9 mouse cellular contexts compared by ENCODE assay signal in the genomic region with DNA sequence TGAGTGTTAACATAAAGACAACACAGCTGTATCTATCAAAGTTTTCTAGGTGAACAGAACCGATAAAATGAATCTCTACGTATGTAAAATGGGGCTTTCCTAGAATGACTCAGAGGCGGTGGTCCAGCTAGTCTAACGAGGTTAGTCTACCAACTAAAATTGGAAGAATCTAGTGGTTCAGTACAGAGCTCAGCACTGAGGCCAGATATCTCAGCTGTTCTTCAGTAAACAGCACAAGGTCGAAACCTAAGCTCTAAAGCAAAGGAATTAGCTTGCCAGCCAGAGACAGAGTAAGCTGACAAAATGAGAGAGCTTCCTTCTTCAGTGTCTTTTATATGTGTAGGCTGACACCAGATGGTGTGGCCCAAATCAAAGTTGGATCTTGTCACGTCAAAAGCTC. TPM values are rescaled to one million over a fixed set of nuclear protein-coding genes. Genes with fewer than 3 reads are reported as not detected.
DNase-seq lines count a peak whose midpoint lies in the region; ATAC-seq and TF ChIP-seq lines count a peak whose summit lies in the region.
"Had no signal": no experiment of that assay in that cellular context is flagged by ENCODE, and none has a peak within 500 bp of the region (broad histone marks: within the 10 kb centered on the region; RNA-seq: fewer than 3 reads in every experiment).

No protein-coding gene starts in this region.

- H3K4me2 ChIP-seq in kidney, embryonic 15.5 days = peak overlapping the region; percentile 71
- H3K4me2 ChIP-seq in hindbrain, embryonic 14.5 days (replicated peaks) = peak overlapping the region; percentile 71
- H3K4me2 ChIP-seq in midbrain, embryonic 15.5 days = peak overlapping the region; percentile 63; the same call in 1 of the 2 replicates

- WGBS in kidney, embryonic 15.5 days = 78% methylated on average over 6 of the region's 6 CpGs
- 85% methylated on average over 6 of the region's 6 CpGs for WGBS in hindbrain, embryonic 14.5 days
- WGBS in midbrain, embryonic 15.5 days = 80% methylated on average over 6 of the region's 6 CpGs
- WGBS in cerebellum, adult 2 months = 69% methylated on average over 6 of the region's 6 CpGs

- no peak overlapping the region for H3K4me3 ChIP-seq in kidney, embryonic 15.5 days (replicated peaks)
- peak overlapping the region; percentile 59 for H3K4me3 ChIP-seq in hindbrain, embryonic 14.5 days (replicated peaks; ENCODE audit: low read length)
- no peak overlapping the region for H3K4me3 ChIP-seq in midbrain, embryonic 15.5 days
- no peak overlapping the region for H3K4me3 ChIP-seq in cerebellum, adult 2 months (replicated peaks; ENCODE audit: insufficient read depth, low read depth, low read length)

- TF ChIP-seq CTCF in cerebellum, adult 2 months (IDR thresholded peaks at IDR 0.05; ENCODE audit: borderline replicate concordance, insufficient read depth, low read depth, low read length) = no peak

- peaks cover 23% of the 10 kb centered on the region for H3K36me3 ChIP-seq in kidney, embryonic 15.5 days
- H3K36me3 ChIP-seq in hindbrain, embryonic 14.5 days (replicated peaks; ENCODE audit: control insufficient read depth, insufficient read depth) = no peaks in the 10 kb centered on the region
- H3K36me3 ChIP-seq in midbrain, embryonic 15.5 days (replicated peaks) = no peaks in the 10 kb centered on the region

- H3K27ac ChIP-seq in kidney, embryonic 15.5 days = no peak overlapping the region
- peak overlapping the region; percentile 94 for H3K27ac ChIP-seq in hindbrain, embryonic 14.5 days
- H3K27ac ChIP-seq in midbrain, embryonic 15.5 days = no peak overlapping the region
- H3K27ac ChIP-seq in cerebellum, adult 2 months (ENCODE audit: insufficient read depth, low read length) = no peak overlapping the region

- no peaks in the 10 kb centered on the region for H3K27me3 ChIP-seq in kidney, embryonic 15.5 days
- no peaks in the 10 kb centered on the region for H3K27me3 ChIP-seq in hindbrain, embryonic 14.5 days (ENCODE audit: control insufficient read depth, insufficient read depth, low read length)
- no peaks in the 10 kb centered on the region for H3K27me3 ChIP-seq in midbrain, embryonic 15.5 days (replicated peaks)
- H3K27me3 ChIP-seq in cerebellum, adult 2 months (ENCODE audit: control insufficient read depth, insufficient read depth, low read length) = no peaks in the 10 kb centered on the region

- H3K9ac ChIP-seq in kidney, embryonic 15.5 days = no peak overlapping the region
- H3K9ac ChIP-seq in hindbrain, embryonic 14.5 days = peak overlapping the region; percentile 82; the same call in 1 of the 2 replicates
- no peak overlapping the region for H3K9ac ChIP-seq in midbrain, embryonic 15.5 days

- H3K9me3 ChIP-seq in kidney, embryonic 15.5 days (replicated peaks) = peaks cover 9% of the 10 kb centered on the region
- peaks cover 15% of the 10 kb centered on the region for H3K9me3 ChIP-seq in hindbrain, embryonic 14.5 days (ENCODE audit: control insufficient read depth, low read length)
- H3K9me3 ChIP-seq in midbrain, embryonic 15.5 days = peaks cover 2% of the 10 kb centered on the region; the same call in 1 of the 2 replicates

- DNase-seq in kidney, adult 11 months = no peak
- peak; percentile 6 for DNase-seq in NIH3T3 (ENCODE audit: low read depth)
- DNase-seq in hindbrain, embryonic 14.5 days (ENCODE audit: low spot score) = no peak
- DNase-seq in c-Kit-positive CD71-positive TER-119-positive erythroid progenitor cells, embryonic 14.5 days (ENCODE audit: low spot score) = no peak
- no peak for DNase-seq in cerebellum, adult 2 months
- no peak for DNase-seq in cerebellum, adult 11 months

- no peak for ATAC-seq in kidney, embryonic 15.5 days (replicated peaks; ENCODE audit: low FRiP score)
- no peak for ATAC-seq in hindbrain, embryonic 14.5 days (ENCODE audit: low FRiP score)
- no peak for ATAC-seq in midbrain, embryonic 15.5 days (replicated peaks)

- no peak for TF ChIP-seq POLR2A in cerebellum, adult 2 months (IDR thresholded peaks at IDR 0.05; ENCODE audit: borderline replicate concordance, insufficient read depth, low read length)

- peaks cover 18% of the 10 kb centered on the region for H3K4me1 ChIP-seq in kidney, embryonic 15.5 days
- peaks cover 21% of the 10 kb centered on the region for H3K4me1 ChIP-seq in hindbrain, embryonic 14.5 days (replicated peaks; ENCODE audit: control insufficient read depth, insufficient read depth, low read length)
- peaks cover 17% of the 10 kb centered on the region for H3K4me1 ChIP-seq in midbrain, embryonic 15.5 days
- peaks cover 3% of the 10 kb centered on the region; the same call in 1 of the 2 replicates for H3K4me1 ChIP-seq in cerebellum, adult 2 months (ENCODE audit: control insufficient read depth, insufficient read depth, low read length)

RNA-seq across cellular contexts. Expression of a gene that starts 57.2 kb away (rescaled TPM):
- polyA plus RNA-seq in kidney, embryonic 15.5 days (2015; fragmentation: Nextera tagmentation; extraction: Ambion mirVana) = not detected in 2 replicates
- polyA plus RNA-seq in hindbrain, embryonic 14.5 days (2014; fragmentation: Nextera tagmentation; extraction: Ambion mirVana) = not detected in 2 replicates
- not detected in 2 replicates for polyA plus RNA-seq in midbrain, embryonic 15.5 days (2015; fragmentation: Nextera tagmentation; extraction: Ambion mirVana)
- polyA plus RNA-seq in cerebellum, adult 2 months (2012; rRNA removed) = 0.10 TPM in 1 of 2 replicates, not detected in the other
- polyA plus RNA-seq: kidney, postnatal 0 days had no signal
